Mouse (Mus musculus) ES-E14 (cell line): ENCODE results near the gene Pak1. TPM values are rescaled to one million over a fixed set of nuclear protein-coding genes. Genes with fewer than 3 reads are reported as not detected.

Source experiments
- DNase-seq: peaks from one replicate; pipeline ENCODE4 v3.0.0-alpha.2; 2013; ENCODE audit warnings: low read depth, low spot score
- H3K27ac ChIP-seq: 2 replicates; pipeline ENCODE4 v1.5.1; 2012; ENCODE audit warnings: low read depth, mild to moderate bottlenecking, low read length, moderate library complexity, mixed read lengths; ENCODE audit not compliant: poor library complexity, insufficient read depth, severe bottlenecking
- H3K36me3 ChIP-seq: 2 replicates; pipeline ENCODE4 v1.6.1; 2012; ENCODE audit warnings: mild to moderate bottlenecking, low read length, moderate library complexity, mixed read lengths; ENCODE audit not compliant: control insufficient read depth, poor library complexity, insufficient read depth, severe bottlenecking
- H3K4me1 ChIP-seq, 2 experiments: fragments of 150-350 bp in 1 of 2; sonication (generic) in 1 of 2; 2 replicates each; pipeline ENCODE4 v1.6.1; 2012; ENCODE audit warnings: low read length in 2 of 2, mild to moderate bottlenecking in 1 of 2, mixed read lengths in 1 of 2; ENCODE audit not compliant: control insufficient read depth in 2 of 2, insufficient read depth in 2 of 2, poor library complexity in 1 of 2
- H3K4me3 ChIP-seq, 2 experiments: fragments of 150-350 bp in 1 of 2; sonication (generic) in 1 of 2; 2 replicates each; pipeline ENCODE4 v1.5.1; 2012; ENCODE audit warnings: low read length in 2 of 2, low read depth in 1 of 2, mild to moderate bottlenecking in 1 of 2, mixed read lengths in 1 of 2; ENCODE audit not compliant: insufficient read depth in 1 of 2, poor library complexity in 1 of 2, severe bottlenecking in 1 of 2
- H3K9ac ChIP-seq: 2 replicates; pipeline ENCODE4 v1.6.1; 2012; ENCODE audit warnings: low read depth, mild to moderate bottlenecking, low read length, mixed read lengths; ENCODE audit not compliant: poor library complexity, insufficient read depth, severe bottlenecking
- H3K9me3 ChIP-seq: fragments of 150-350 bp; sonication (generic); 2 replicates; pipeline ENCODE4 v1.6.1; 2012; ENCODE audit warnings: low read depth, mild to moderate bottlenecking, low read length; ENCODE audit not compliant: control insufficient read depth, insufficient read depth
- CHD2 ChIP-seq: IDR thresholded peaks from 2 replicates; pipeline ENCODE4 v1.6.1; 2014; ENCODE audit warnings: mild to moderate bottlenecking, low read depth, low read length, inconsistent platforms
- HCFC1 ChIP-seq: IDR thresholded peaks from 2 replicates; pipeline ENCODE4 v1.6.1; 2012; ENCODE audit warnings: low read length, inconsistent platforms, borderline replicate concordance; ENCODE audit not compliant: insufficient read depth
- MAFK ChIP-seq: IDR thresholded peaks from 2 replicates; pipeline ENCODE4 v1.6.1; 2014; ENCODE audit warnings: mild to moderate bottlenecking, low read depth, low read length, inconsistent platforms; ENCODE audit not compliant: insufficient read depth
- ZC3H11A ChIP-seq: IDR thresholded peaks from 2 replicates; pipeline ENCODE4 v1.6.1; 2012; ENCODE audit warnings: low read depth, mild to moderate bottlenecking, inconsistent platforms, low read length, borderline replicate concordance
- ZNF384 ChIP-seq: IDR thresholded peaks from 2 replicates; pipeline ENCODE4 v1.6.1; 2012; ENCODE audit warnings: low read depth, low read length, inconsistent platforms
- in situ Hi-C, 2 experiments: fragments of 600-800 bp; cut with MboI; formaldehyde crosslinking; loops; one replicate each; pipeline ENCODE4 v1.15.1; 2025; ENCODE audit warnings: low sequenced_read_pairs in 2 of 2, inconsistent platforms in 1 of 2; ENCODE audit not compliant: unreplicated experiment in 2 of 2
- total RNA-seq: library from RNA; depleted of rRNA; stranded (reverse); fragments of 300-350 nt; gene quantifications from 2 replicates; pipeline ENCODE4 v1.2.3, GENCODE M21; 2012; rRNA removed

The Pak1 gene
- total RNA-seq, 1 experiment = 19.1 TPM

DNA sequence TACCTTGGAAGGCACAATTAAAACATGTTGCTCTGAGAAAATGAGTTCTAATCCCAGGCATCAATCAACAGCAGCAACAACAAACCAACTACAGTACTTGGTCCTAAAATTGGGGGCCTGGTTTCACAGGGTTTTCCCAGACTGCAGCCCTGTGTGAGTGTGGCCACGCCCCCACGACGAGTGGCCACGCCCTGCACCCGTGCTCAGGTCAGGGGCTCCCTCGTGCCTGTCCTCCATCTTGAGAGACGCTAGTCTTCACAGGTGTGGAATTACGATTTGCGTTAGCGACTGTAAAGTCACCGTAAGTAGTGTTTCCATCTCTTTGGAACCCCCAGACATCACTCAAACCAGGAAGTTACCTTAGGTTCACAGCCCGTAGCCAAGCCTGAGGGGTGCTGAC is 131.4 kb downstream of the Pak1 start, which contains the start of gene Gdpd4:
Gene Gdpd4, plus strand, starts transcription at position 214 of the 400 bp plus-strand sequence.
- DNase-seq = peak; percentile 4
- TF ChIP-seq HCFC1 = no peak
- in situ Hi-C loops = no loop called here

GRCm38 (mm10) chr7:97925819-97926218 is 137.5 kb downstream of the Pak1 start:
- Histone ChIP-seq H3K4me1 (no peaks in the 10 kb centered on the region), H3K27ac (no peak overlapping the region)

More for the DNA sequence above, 131.4 kb downstream of the Pak1 start, which contains the start of gene Gdpd4:
- Histone ChIP-seq H3K4me1 (0 out of 4 replicates have a peak, but pooled peaks cover 0 to 4% of the 10 kb centered on the region in 2 experiments), H3K27ac (no peak within 1 kb of the TSS), H3K36me3 (no peaks in the 10 kb centered on the region), H3K9ac (no peak within 1 kb of the TSS), H3K9me3 (no peaks in the 10 kb centered on the region), H3K4me3 (peak within 1 kb of the TSS in 1 of 2 experiments; percentile 30; a peak in 1 of 4 replicates)

DNA sequence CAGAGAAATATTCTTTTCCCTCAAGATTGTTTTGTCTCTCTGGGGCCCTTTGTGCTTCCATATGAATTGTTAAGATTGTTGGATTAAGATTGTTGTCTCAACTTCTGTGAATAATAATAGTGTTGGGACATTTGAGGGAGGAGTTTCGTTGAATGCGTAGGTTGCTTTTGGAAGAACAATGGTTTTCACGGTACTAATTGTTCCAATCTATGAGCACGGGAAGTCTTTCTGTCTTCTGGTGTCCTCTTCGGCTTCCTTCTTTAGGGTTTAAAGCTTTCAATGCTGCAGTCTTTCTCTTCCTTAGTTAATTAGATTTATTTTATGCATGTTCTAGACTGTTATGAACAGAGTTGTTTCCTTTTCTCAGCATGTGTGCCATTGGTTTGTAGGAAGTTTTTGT is 138.6 kb downstream of the Pak1 start:
- in situ Hi-C loops = no loop called here
- no peak overlapping the region for H3K4me3 ChIP-seq
- no peak overlapping the region for H3K27ac ChIP-seq
- TF ChIP-seq HCFC1 (no peak), ZNF384 (no peak), ZC3H11A (no peak), MAFK (no peak), CHD2 (no peak)
- H3K9me3 ChIP-seq = no peaks in the 10 kb centered on the region
- H3K36me3 ChIP-seq = no peaks in the 10 kb centered on the region
- no peak overlapping the region for H3K9ac ChIP-seq
- DNase-seq = no peak
- H3K4me1 ChIP-seq = no peaks in the 10 kb centered on the region

More at GRCm38 (mm10) chr7:97925819-97926218, 137.5 kb downstream of the Pak1 start:
- DNase-seq = no peak
- in situ Hi-C loops = no loop called here
- no peak overlapping the region for H3K9ac ChIP-seq
- H3K36me3 ChIP-seq = no peaks in the 10 kb centered on the region
- TF ChIP-seq HCFC1 (no peak), CHD2 (no peak), MAFK (no peak), ZC3H11A (no peak), ZNF384 (no peak)
- no peaks in the 10 kb centered on the region for H3K9me3 ChIP-seq
- H3K4me3 ChIP-seq = no peak overlapping the region

- no peaks in the 10 kb centered on the region for H3K36me3 ChIP-seq
- H3K9me3 ChIP-seq = no peaks in the 10 kb centered on the region
- no peak for DNase-seq
- H3K9ac ChIP-seq = no peak overlapping the region
- TF ChIP-seq MAFK (no peak), ZC3H11A (no peak), ZNF384 (no peak), CHD2 (no peak), HCFC1 (no peak)
- H3K4me3 ChIP-seq = no peak overlapping the region
- no peak overlapping the region for H3K27ac ChIP-seq
- in situ Hi-C loops = no loop called here
- H3K4me1 ChIP-seq = no peaks in the 10 kb centered on the region
Observed at GRCm38 (mm10) chr7:97944485-97944884, 156.1 kb downstream of the Pak1 start.

Other genes starting within 250 kb of the Pak1 start
- 11.1 and 15.5 TPM in 2 replicates for gene Aamdc, start 209.0 kb upstream of the Pak1 start, total RNA-seq
- gene Rsf1, start 208.7 kb upstream of the Pak1 start, total RNA-seq = 27.0 and 31.1 TPM in 2 replicates
- gene Clns1a, start 91.9 kb upstream of the Pak1 start, total RNA-seq = 173 and 191 TPM in 2 replicates
- 3.6 and 8.1 TPM in 2 replicates for gene Aqp11, start 50.3 kb upstream of the Pak1 start, total RNA-seq
- not detected in 2 replicates for gene Gdpd4, start 131.4 kb downstream of the Pak1 start, total RNA-seq